Mouse (Mus musculus) thymus, postnatal 36 days (tissue): Measurements from ENCODE around the gene Fos.

Source experiments
- DNase-seq, 2 experiments: peaks; one replicate each; pipeline ENCODE4 v3.0.0; 2022; ENCODE audit warnings: mixed read lengths in 2 of 2

The Fos gene

DNA sequence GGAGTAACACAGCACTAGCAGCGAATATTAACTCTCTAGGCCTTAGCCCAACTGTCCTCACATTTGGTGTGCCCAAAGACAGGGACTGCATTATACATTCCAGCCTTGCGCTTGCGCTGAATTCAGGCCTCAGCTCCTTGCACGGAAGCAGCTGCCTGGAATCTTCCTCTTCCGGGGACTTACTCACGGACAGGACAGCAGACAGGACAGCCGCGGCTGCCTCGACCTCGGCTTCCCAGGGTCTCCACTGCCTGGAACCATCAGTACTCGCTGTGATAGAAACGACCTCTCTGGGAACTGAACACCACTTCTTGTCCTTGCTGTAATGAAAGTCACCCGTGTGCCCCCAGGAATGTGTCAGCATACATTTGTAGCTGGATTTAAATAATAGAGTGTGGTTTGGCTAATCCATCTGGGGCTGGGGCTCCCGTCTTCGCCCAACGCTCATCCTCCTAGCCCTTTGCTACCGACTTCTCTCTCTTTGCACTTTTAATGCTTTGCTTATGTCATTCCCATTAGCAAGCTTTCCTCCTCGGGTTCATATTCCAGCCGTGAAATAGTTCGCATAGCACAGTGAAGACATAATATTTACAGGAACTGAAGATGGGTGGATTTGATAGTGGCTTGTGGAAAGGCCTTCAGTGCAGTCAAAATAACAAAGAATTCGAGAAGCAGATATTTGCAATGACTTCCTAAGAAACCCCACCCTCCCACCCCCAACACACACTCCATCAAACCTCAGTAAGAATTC is 11.6 kb upstream of the Fos start:
- DNase-seq = no peak

DNA sequence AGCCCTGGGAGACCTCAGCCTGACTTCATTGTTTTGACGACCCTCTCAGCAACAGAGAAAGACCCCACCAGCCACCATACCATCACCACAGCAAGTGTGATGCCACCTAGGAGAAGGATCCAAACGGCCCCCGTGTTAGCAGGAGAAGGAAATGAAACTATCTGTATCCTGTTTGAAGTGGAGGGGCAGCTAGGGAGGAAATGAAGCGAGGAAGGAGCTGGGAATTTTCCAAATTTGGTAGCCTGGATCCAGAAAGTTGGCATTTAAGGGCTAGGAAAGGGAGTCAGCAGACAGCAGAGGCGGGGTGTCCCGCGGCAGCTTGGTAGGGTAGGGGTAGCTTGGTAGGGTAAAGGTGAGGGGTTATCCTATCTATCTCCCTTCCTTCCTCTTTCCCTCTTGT is 10.9 kb upstream of the Fos start:
- DNase-seq = no peak

DNA sequence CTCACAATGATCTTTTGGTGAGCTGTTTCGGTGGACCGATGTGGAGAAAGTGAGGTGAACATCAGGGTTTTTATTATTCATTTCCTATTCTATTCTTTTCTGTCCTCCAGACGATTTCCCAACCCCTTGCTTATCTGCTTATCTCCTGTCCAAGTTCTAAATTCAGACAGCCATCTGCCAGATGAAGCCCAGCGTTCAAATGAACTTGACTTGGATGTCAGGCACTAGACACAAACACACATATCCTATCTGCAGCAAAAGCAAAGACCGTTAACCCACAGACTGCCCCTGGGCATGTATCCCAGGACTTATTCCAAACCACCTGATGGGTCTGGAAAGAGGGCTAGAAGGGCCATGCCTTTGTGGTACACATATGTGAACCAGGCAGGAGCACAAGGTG is 9.3 kb upstream of the Fos start:
- no peak for DNase-seq

GRCm38 (mm10) chr12:85464902-85465301 is 8.8 kb upstream of the Fos start:
- DNase-seq = no peak

DNA sequence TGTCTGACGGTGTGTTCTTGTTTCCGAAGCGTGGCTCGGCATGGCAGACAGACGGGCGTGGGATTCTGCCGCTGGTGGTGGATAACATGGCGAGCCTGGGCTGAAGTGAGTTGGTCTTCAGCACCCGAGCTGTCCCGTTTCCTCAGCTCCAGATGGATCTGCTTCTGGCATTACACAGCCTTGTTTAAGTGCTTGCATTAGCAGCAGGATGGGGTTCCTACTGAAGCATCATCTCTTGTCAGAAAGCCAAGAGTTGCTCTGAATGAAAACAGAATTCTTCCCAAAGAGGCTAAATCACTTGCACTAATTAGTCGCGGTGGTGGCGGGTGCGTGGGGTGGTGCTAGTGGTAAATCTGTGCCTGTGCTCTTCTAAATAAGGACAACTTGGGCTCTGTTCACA is 5.8 kb upstream of the Fos start:
- DNase-seq = no peak

DNA sequence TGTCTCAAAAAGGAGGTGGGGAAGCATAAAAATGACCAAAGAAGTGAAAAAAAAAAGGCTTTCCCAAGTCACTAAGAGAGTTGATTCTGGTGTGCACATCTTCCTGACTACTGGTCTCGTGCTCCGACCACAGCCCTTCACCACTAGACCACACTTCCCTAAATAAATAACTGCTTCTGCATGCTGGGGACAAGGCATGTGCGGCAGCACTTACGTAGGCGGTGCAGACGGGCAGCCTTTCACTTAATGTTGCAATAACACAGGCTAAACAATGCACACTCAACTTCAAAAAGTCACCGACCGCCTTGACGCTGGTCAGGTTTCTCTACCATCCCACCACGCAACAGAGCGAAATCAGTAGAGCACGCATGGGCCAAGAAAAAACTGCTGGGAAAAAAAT is 5.0 kb upstream of the Fos start:
- no peak for DNase-seq

DNA sequence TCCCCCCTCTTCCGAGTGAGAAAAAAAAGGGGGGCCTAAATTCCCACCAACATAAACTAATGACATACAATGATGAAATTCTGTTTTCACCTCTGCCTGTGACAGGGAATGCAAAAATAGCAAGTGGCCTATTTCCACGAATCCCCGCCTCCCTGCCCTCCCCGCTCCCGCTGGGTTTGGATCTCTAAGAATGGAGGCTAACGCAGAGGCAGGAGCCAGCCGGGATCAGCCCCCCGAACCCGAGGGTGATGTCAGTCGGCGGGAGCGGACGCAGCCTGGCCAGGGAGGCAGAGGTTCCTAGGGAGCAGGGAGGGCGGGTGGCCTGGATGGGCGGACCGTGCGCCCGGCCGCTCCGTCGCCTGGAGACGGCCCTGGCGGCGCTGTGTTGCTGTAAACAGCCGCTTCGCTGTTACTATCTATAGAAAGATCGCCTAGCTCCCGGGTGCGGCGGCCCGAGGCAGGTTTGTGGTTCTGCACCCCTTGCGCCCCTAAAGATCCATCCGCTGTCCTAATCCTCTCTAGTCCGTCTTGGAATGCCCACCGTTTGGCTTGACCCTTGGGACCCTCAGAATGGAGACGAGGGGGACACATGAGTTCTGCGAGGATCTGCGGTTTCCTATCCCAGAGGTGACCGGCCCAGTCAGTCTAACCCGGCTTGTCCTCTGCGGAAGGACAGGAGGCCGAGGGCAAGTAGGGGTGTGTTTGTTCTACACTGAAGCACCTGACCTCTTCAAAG is 1.6 kb upstream of the Fos start:
- DNase-seq = peak; percentile 35 to 42

- DNase-seq = peak in 1 of 2 experiments; percentile 19
Measured at GRCm38 (mm10) chr12:85472656-85473410, 857 bp upstream of the Fos start.

GRCm38 (mm10) chr12:85474298-85475231 is 875 bp downstream of the Fos start:
- peak; percentile 44 to 61 for DNase-seq

- no peak for DNase-seq
Measured at GRCm38 (mm10) chr12:85475232-85475919, 1.7 kb downstream of the Fos start.

GRCm38 (mm10) chr12:85475920-85476828 is 2.5 kb downstream of the Fos start:
- DNase-seq = no peak

- DNase-seq = no peak
Measured at GRCm38 (mm10) chr12:85477219-85477618, 3.5 kb downstream of the Fos start.

GRCm38 (mm10) chr12:85477804-85478203 is 4.1 kb downstream of the Fos start:
- DNase-seq = no peak

DNA sequence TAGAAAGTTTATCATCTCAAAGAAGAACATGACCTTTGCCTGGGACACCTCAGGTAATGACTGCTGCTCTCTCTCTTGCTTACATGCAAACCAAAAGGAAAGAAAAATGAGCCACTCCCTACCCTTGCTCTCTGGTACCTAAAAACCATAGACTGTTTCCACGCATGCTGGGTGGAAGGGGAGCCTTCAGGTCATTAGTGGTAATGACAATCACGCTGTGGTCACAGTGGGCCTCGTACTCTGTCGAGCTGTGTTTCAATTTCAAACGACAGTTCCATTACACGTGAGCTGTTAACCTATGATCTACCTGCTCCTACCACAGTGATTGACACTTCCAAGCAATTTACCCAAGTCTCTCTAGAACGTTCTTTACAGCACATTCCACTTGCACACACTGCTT is 5.0 kb downstream of the Fos start:
- no peak for DNase-seq

DNA sequence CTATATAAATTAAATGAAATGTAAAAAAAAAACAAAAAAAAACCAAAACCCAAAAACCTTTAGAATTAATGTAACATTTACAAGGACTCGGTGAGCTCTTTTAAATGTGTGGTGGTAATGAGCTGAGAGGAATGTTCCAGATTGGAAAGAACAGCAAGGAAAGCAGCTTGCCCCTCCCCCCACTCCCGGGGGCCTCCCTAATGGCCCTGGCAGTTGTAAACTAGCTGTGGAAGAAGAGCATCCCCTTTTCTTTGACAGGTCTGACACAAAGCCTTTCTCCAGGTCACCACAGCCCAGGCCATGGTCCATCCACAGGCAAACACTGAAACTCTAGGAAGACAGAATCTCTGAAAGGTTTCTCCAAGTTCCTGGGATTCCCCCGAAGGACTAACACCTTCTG is 5.5 kb downstream of the Fos start:
- no peak for DNase-seq

DNA sequence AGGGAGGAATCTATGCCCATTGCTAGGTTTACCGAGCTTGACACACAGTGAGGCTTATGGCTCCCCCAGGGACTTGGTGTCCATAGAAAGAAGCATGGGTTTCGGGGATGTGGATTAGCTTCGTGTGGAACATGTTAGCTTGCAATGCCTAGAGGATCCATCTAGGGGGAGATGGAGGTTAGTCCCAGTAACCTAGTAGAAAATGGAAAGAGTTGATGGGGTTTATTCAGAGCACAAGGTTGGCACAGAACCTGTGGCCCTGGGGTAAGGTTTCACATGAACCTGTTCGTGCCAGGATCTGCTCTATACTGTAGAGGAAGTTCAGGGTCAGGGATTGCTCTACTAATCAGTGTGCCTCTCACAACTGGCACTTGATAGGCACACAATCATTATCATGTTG is 9.5 kb downstream of the Fos start:
- no peak for DNase-seq

DNA sequence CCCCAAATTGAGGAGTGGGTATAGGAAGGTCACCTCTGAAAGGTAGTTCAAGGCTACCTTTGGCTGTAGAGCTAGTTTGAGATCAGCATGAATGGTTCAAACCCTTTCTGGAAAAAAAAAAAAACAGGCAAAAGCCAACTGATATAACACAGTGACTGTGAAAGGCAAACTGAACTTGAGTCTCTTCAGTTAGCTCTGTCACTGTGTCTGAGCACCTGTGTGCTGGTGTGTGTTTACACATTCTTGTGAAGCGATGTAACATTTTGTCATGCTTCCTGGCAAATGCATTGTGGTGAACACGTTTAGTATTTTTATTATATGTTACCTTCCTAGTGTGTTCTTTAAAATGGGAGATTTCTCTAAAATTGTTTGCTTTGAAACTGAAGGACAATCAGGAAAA is 11.0 kb downstream of the Fos start:
- no peak for DNase-seq

DNA sequence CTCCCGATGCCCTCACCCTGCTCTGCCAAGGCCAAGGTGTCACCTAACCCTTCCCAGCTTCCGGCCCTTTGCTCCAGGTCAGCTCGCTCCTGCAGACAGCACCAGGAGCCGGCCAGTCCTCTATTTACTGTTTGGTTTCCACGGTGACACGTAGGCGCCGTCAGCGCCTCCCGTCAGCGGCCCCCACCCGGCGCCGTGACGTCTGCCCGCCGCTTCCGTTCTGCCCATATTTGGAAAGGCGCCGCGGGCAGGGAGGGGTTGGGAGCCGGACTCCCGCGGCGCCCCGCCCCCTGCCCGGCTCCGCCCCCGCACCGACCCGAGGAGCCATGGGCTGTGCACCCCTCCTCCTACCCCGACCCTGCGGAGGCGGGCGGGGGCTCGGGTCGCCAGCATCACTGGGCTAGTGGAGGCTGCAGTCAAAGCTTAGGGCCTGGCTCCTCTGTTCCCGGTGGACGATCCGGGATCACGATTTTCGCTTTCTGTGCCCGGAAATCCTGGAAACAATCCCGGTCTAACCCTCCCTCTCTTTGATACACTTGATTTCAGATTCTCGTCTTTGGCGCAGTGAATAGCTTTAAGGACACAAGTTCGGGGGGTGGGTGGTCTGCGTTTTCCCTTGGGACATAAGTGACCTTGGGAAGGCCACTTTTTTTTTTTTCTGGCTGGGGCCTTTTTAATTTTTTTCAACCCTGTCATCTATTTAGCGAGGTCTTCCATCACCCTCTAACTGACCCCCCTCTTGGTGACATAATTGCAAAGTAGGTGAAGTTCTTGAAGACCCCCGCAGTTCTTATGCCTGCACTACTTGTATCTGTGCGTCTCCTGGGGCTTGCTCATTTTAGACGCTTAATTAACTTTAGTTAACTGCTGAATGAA is 12.4 kb downstream of the Fos start:
- DNase-seq = peak; percentile 96

DNA sequence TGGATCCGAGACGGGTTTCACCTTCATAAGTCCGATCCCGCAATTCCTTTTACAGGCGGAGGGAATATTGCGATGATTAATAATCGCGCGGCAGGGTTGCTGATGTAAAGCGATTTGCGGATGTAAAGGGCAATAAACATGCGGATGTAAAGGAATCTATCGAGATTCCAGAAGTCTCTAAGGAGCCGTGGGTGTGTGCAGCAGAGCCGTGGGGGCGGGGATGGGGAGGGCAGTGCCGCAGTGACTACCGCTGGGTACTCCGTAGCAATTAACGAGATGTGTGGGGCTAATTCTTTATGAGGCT is 13.0 kb downstream of the Fos start:
- DNase-seq = peak; percentile 22 to 23

- DNase-seq = peak; percentile 77
Measured at GRCm38 (mm10) chr12:85487545-85488141, 14.0 kb downstream of the Fos start.
